Mouse (Mus musculus): ENCODE measurements at regions not wholly inside any gene's neighbourhood (a gene's known extent, or its start where the extent isn't known, plus 50 kb on each side); places are given as distances from the start of the nearest gene placed in this dataset.

DNA sequence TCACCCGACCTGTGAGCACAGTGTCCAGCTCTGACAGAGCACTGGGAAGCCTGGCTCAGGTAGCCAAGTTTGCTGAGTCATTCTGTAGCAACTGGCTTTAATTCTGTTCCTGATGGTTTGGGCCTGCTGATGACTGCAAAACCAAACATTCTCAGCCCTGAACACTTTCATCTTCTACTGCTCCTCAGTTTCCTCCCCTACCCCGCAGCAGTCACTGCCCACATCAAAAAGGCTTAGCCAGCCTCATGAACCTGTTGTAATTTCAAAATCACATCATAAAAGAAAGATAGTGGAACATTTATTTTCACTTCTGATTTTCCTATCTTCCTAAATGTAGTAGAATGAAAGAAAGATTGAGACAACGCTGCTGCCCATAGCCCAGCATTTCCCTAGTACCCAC is 251.5 kb downstream of the Car8 start:
- TF ChIP-seq CTCF (IDR thresholded peaks at IDR 0.05; ENCODE audit: low read depth, low read length) (no peak), POLR2A (IDR thresholded peaks at IDR 0.05; ENCODE audit: borderline replicate concordance, low read depth, low read length) (no peak)

All from bone marrow macrophage, adult 2 months (primary cell).